Mouse (Mus musculus): Measurements from ENCODE around the gene Tgm7.

DNA sequence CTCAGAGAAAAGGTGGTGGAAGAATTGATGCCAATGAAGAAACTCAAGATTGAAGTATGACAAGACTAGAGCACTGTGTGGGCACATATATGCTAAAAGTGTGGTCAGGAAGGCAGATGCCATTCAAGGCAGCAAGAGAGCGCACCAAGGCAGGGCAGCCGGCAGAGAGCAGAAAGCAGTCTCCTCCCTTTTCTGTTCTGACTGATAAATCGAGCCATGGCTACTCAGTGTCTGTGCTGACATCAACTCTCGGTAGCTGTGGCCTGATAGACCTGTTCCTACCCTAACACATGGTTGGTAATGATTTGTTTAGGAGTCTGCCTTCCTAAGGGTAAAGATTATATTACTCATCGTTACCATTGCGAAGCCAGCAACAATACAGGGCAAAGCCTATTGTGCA lies 53.7 kb downstream of the Tgm7 start:
- TF ChIP-seq CTCF (IDR thresholded peaks at IDR 0.05; ENCODE audit: control insufficient read depth, insufficient read depth, low read length) (no peak), POLR2A (IDR thresholded peaks at IDR 0.05; ENCODE audit: borderline replicate concordance, control insufficient read depth, low read depth, low read length) (no peak)

Data from bone marrow, adult 2 months (tissue).